Mouse (Mus musculus) liver, embryonic 14.5 days (tissue): ENCODE data around the gene Gpr35.

Experiments used
- CTCF ChIP-seq: IDR thresholded peaks from 2 replicates; pipeline ENCODE4 v1.5.1; 2016; ENCODE audit warnings: antibody characterized with exemption, low read depth, control low read depth
- EP300 ChIP-seq: IDR thresholded peaks from 2 replicates; pipeline ENCODE4 v1.6.1; 2016; ENCODE audit warnings: antibody characterized with exemption, low read depth

DNA sequence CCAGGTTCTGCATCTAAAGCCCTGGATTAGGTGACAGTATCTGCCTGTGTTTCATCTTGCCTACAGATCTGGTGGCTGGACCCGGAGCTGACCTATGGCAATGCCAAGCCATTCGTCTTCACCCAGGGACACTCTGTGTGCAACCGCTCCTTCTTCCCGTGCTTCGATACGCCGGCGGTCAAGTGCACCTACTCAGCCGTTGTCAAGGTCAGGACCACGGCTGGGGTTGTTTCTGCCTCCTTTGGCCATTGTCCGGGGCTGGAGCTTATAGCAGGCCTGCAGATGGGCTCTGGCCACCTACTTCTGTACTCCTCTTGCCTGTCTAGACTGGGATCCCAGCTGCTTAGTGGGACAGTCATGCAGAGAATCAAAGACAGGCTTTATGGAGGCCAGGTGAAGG, 35.7 kb upstream of the Gpr35 start:
- TF ChIP-seq EP300 (no peak), CTCF (no peak)
